Mouse (Mus musculus) CH12.LX (cell line): ENCODE measurements around the gene Wfikkn1. TPM values are rescaled to one million over a fixed set of nuclear protein-coding genes. Genes with fewer than 3 reads are reported as not detected.
"Not testable (repeated sequence)": the region's sequence is repeated elsewhere in the genome, so short reads cannot be mapped to it uniquely, and the experiment has no call there.

Source experiments
- DNase-seq: peaks from one replicate; pipeline ENCODE4 v3.0.0-alpha.2; 2013; ENCODE audit errors: extremely low read depth
- H3K27ac ChIP-seq: 2 replicates; pipeline ENCODE4 v1.5.1; 2012; ENCODE audit warnings: low read depth, mild to moderate bottlenecking, control low read depth, moderate library complexity; ENCODE audit not compliant: insufficient read depth
- H3K27me3 ChIP-seq: replicated peaks from 2 replicates; pipeline ENCODE3; 2012; ENCODE audit warnings: inconsistent platforms
- H3K36me3 ChIP-seq, 2 experiments: replicated peaks in 1 of 2; 2 replicates each; pipeline versions ENCODE3 to v1.6.1; 2012; ENCODE audit warnings: inconsistent platforms in 1 of 2, low read length in 1 of 2, mild to moderate bottlenecking in 1 of 2, mixed read lengths in 1 of 2, moderate library complexity in 1 of 2; ENCODE audit not compliant: control insufficient read depth in 1 of 2, insufficient read depth in 1 of 2
- H3K4me1 ChIP-seq, 2 experiments: 2 replicates each; pipeline ENCODE4 v1.6.1; 2012; ENCODE audit warnings: inconsistent platforms in 1 of 2, moderate library complexity in 1 of 2; ENCODE audit not compliant: insufficient read depth in 2 of 2, control insufficient read depth in 1 of 2
- H3K4me2 ChIP-seq: 2 replicates; pipeline ENCODE4 v1.6.1; 2012; ENCODE audit warnings: low read depth, mild to moderate bottlenecking, control low read depth; ENCODE audit not compliant: poor library complexity, insufficient read depth, severe bottlenecking
- H3K4me3 ChIP-seq, 3 experiments: fragments of 150-350 bp in 1 of 3; sonication (generic) in 1 of 3; replicated peaks in 1 of 3; 2 replicates each; pipeline versions ENCODE3 to v1.5.1; 2011 to 2012; ENCODE audit warnings: low read depth in 2 of 3, low read length in 2 of 3, mild to moderate bottlenecking in 2 of 3, moderate library complexity in 2 of 3, control low read depth in 1 of 3, improper control_type of control experiment in 1 of 3, inconsistent platforms in 1 of 3, mixed read lengths in 1 of 3; ENCODE audit not compliant: poor library complexity in 1 of 3
- H3K79me2 ChIP-seq: replicated peaks from 2 replicates; pipeline ENCODE4 v1.6.1; 2012; ENCODE audit warnings: mild to moderate bottlenecking, moderate library complexity; ENCODE audit not compliant: control insufficient read depth, poor library complexity, insufficient read depth, severe bottlenecking; ENCODE audit errors: extremely low read depth
- H3K9ac ChIP-seq: 2 replicates; pipeline ENCODE4 v1.6.1; 2012; ENCODE audit warnings: low read depth, mild to moderate bottlenecking, control low read depth, moderate library complexity; ENCODE audit not compliant: insufficient read depth
- H3K9me3 ChIP-seq: replicated peaks from 2 replicates; pipeline ENCODE3; 2012; ENCODE audit warnings: low read length, inconsistent platforms, mixed read lengths
- BHLHE40 ChIP-seq: IDR thresholded peaks from 2 replicates; pipeline ENCODE4 v1.6.1; 2011; ENCODE audit warnings: mild to moderate bottlenecking, low read depth, low read length, improper control_type of control experiment
- CHD2 ChIP-seq: IDR thresholded peaks from 2 replicates; pipeline ENCODE4 v1.6.1; 2011; ENCODE audit warnings: low read length, improper control_type of control experiment
- GABPA ChIP-seq: IDR thresholded peaks from 2 replicates; pipeline ENCODE4 v1.6.1; 2012; ENCODE audit warnings: low read depth, low read length, improper control_type of control experiment, inconsistent platforms; ENCODE audit not compliant: insufficient replicate concordance
- IRF4 ChIP-seq: IDR thresholded peaks from 2 replicates; pipeline ENCODE4 v1.6.1; 2014; ENCODE audit warnings: low read depth, mild to moderate bottlenecking, inconsistent platforms, low read length, improper control_type of control experiment
- JUND ChIP-seq: conservative IDR thresholded peaks from 2 replicates; pipeline ENCODE4 v1.6.1; 2011; ENCODE audit warnings: low read depth, low read length, improper control_type of control experiment
- KAT2A ChIP-seq: IDR thresholded peaks from 2 replicates; pipeline ENCODE4 v1.6.1; 2012; ENCODE audit warnings: low read length, improper control_type of control experiment, inconsistent platforms; ENCODE audit not compliant: insufficient replicate concordance
- MAFK ChIP-seq: IDR thresholded peaks from 2 replicates; pipeline ENCODE4 v1.6.1; 2011; ENCODE audit warnings: low read length, improper control_type of control experiment; ENCODE audit not compliant: insufficient replicate concordance
- MAZ ChIP-seq: IDR thresholded peaks from 2 replicates; pipeline ENCODE4 v1.6.1; 2012; ENCODE audit warnings: low read depth, mild to moderate bottlenecking, inconsistent platforms, low read length, improper control_type of control experiment, moderate library complexity
- MYC ChIP-seq: IDR thresholded peaks from 2 replicates; pipeline ENCODE4 v1.6.1; 2011; ENCODE audit warnings: low read depth, mild to moderate bottlenecking, improper control_type of control experiment, low read length
- NRF1 ChIP-seq: IDR thresholded peaks from 2 replicates; pipeline ENCODE4 v1.6.1; 2014; ENCODE audit warnings: low read depth, mild to moderate bottlenecking, inconsistent platforms, low read length, improper control_type of control experiment, moderate library complexity
- PAX5 ChIP-seq: IDR thresholded peaks from 2 replicates; pipeline ENCODE4 v1.6.1; 2012; ENCODE audit warnings: low read length, inconsistent platforms, mixed read lengths
- POLR2A ChIP-seq: IDR thresholded peaks from 2 replicates; pipeline ENCODE4 v1.6.1; 2011; ENCODE audit warnings: low read depth, mild to moderate bottlenecking, improper control_type of control experiment, low read length
- RAD21 ChIP-seq: IDR thresholded peaks from 2 replicates; pipeline ENCODE4 v1.6.1; 2011; ENCODE audit warnings: low read depth, mild to moderate bottlenecking, low read length, improper control_type of control experiment, moderate library complexity
- RCOR1 ChIP-seq: conservative IDR thresholded peaks from 2 replicates; pipeline ENCODE4 v1.6.1; 2012; ENCODE audit warnings: low read depth, mild to moderate bottlenecking, inconsistent platforms, low read length, improper control_type of control experiment
- SMC3 ChIP-seq: IDR thresholded peaks from 2 replicates; pipeline ENCODE4 v1.6.1; 2011; ENCODE audit warnings: low read depth, low read length, improper control_type of control experiment
- UBTF ChIP-seq: IDR thresholded peaks from 2 replicates; pipeline ENCODE4 v1.6.1; 2012; ENCODE audit warnings: low read depth, mild to moderate bottlenecking, inconsistent platforms, low read length, improper control_type of control experiment, moderate library complexity
- USF1 ChIP-seq: IDR thresholded peaks from 2 replicates; pipeline ENCODE4 v1.6.1; 2014; ENCODE audit warnings: low read depth, mild to moderate bottlenecking, inconsistent platforms, low read length, improper control_type of control experiment
- USF2 ChIP-seq: conservative IDR thresholded peaks from 2 replicates; pipeline ENCODE4 v1.6.1; 2011; ENCODE audit warnings: low read depth, low read length, improper control_type of control experiment
- ZC3H11A ChIP-seq: IDR thresholded peaks from 2 replicates; pipeline ENCODE4 v1.6.1; 2012; ENCODE audit warnings: low read depth, mild to moderate bottlenecking, inconsistent platforms, low read length, improper control_type of control experiment
- ZKSCAN1 ChIP-seq: IDR thresholded peaks from 2 replicates; pipeline ENCODE4 v1.6.1; 2012; ENCODE audit warnings: low read depth, inconsistent platforms, low read length, improper control_type of control experiment, borderline replicate concordance
- dilution Hi-C: fragments of 300-500 bp; cut with MboI; formaldehyde crosslinking; loops from 2 replicates; pipeline ENCODE4 v1.14.3; 2020; ENCODE audit warnings: low sequenced_read_pairs; ENCODE audit not compliant: extremely low pct_unique_long_range_greater_than_20kb, extremely low pct_ligation_motif_present
- in situ Hi-C: fragments of 300-500 bp; cut with MboI; formaldehyde crosslinking; loops from 3 replicates; pipeline ENCODE4 v1.14.3; 2019; ENCODE audit warnings: low sequenced_read_pairs, low pct_ligation_motif_present, low pct_unique_long_range_greater_than_20kb, mixed read lengths
- polyA plus RNA-seq: library from polyadenylated mRNA; unstranded; fragments of >175 nt; gene quantifications from 2 replicates; pipeline ENCODE4 v1.2.1, GENCODE M21; 2012; ENCODE audit warnings: low read depth; ENCODE audit not compliant: insufficient read length
- total RNA-seq, 2 experiments: library from RNA; depleted of rRNA; stranded (reverse); fragments of 300-350 nt in 1 of 2; fragments of >200 nt in 1 of 2; gene quantifications; 2 replicates each; pipeline ENCODE4 v1.2.3; 2012 to 2014

The Wfikkn1 gene
- total and polyA plus RNA-seq, 3 experiments, result 0.34 to 0.69 TPM; not detected in 1

DNA sequence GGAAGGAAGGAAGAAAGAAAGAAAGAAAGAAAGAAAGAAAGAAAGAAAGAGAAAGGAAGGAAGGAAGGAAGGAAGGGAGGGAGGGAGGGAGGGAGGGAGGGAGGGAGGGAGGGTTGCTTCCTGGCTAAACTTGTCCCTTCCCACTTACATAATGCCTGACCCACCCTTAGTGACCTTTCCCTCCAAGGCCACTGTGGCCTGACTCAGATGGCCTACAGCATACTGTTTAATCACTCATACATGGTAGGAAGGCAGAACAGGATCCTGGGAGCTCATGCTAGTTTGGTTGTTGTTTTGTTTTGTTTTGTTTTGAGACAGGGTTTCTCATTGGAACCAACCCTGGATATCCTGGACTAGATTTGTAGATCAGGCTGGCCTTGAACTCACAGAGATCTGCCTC, 9.1 kb downstream of the Wfikkn1 start:
- H3K27ac ChIP-seq, H3K4me3 ChIP-seq, dilution Hi-C loops, H3K4me2 ChIP-seq, DNase-seq, H3K9ac ChIP-seq, in situ Hi-C loops, H3K9me3 ChIP-seq, H3K36me3 ChIP-seq, H3K79me2 ChIP-seq: not testable (repeated sequence)
- peaks cover 47% of the 10 kb centered on the region for H3K27me3 ChIP-seq
- peaks cover 9 to 29% of the 10 kb centered on the region in 2 experiments for H3K4me1 ChIP-seq

DNA sequence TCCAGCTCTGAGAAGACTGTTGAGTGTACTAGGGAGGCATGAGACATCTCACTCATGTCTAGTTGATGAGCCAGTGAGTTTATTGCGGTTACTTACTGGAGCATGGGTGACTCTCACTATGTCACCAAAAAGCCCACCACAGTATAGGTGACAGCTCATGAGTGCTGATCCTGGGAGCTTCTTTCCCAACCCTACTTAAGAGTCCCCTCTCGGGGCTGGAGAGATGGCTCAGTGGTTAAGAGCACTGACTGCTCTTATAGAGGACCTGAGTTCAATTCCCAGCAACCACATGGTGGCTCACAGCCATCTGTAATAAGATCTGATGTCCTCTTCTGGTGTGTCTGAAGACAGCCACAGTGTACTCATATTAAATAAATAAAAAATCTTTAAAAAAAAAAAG, 10.7 kb downstream of the Wfikkn1 start:
- Histone ChIP-seq H3K4me3 (no peak overlapping the region), H3K79me2 (no peaks in the 10 kb centered on the region), H3K36me3 (no peaks in the 10 kb centered on the region), H3K4me2 (no peak overlapping the region), H3K27ac (no peak overlapping the region), H3K9me3 (no peaks in the 10 kb centered on the region), H3K4me1 (peaks cover 6 to 21% of the 10 kb centered on the region in 2 experiments; a peak in 3 of 4 replicates), H3K27me3 (peaks cover 60% of the 10 kb centered on the region), H3K9ac (no peak overlapping the region)
- TF ChIP-seq MYC (no peak), GABPA (no peak), ZC3H11A (no peak), POLR2A (no peak), IRF4 (no peak), MAFK (no peak), JUND (no peak), USF1 (no peak), BHLHE40 (no peak), UBTF (no peak), CHD2 (no peak), NRF1 (no peak), KAT2A (no peak), RAD21 (no peak), PAX5 (no peak), ZKSCAN1 (no peak), SMC3 (no peak), MAZ (no peak), RCOR1 (no peak), USF2 (no peak)
- in situ Hi-C loops (no loop called here), dilution Hi-C loops (no loop called here)
- no peak for DNase-seq
